Mouse (Mus musculus) lung, postnatal 36 days (tissue): ENCODE results near the gene Retnlg.
"Not testable (repeated sequence)": the region's sequence is repeated elsewhere in the genome, so short reads cannot be mapped to it uniquely, and the experiment has no call there.

Source experiments
- DNase-seq: peaks from one replicate; pipeline ENCODE4 v3.0.0; 2022; ENCODE audit warnings: mixed read lengths

Gene Retnlg

DNA sequence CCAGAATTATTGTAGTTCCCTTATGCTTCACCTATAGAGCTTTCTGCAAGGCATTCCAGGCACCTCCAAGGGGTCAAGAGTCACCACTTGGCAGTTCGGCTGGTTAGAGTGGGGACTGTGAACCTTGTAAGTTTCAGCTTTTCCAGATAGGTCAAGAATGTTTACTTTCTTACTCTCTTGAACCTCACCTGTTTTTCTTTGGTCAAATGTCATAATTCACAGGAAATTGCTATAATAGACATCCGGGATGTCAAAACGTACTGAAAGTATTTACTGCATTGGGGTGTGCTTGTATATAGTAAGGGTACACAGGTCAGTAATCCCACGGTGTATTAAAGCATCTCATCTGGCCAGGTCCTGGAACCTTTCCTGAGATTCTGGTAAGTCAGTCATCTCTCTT, at the start of gene Retnlg:
Gene Retnlg (plus strand): TSS at position 301 of the 400 bp plus-strand sequence.
- no peak for DNase-seq

DNA sequence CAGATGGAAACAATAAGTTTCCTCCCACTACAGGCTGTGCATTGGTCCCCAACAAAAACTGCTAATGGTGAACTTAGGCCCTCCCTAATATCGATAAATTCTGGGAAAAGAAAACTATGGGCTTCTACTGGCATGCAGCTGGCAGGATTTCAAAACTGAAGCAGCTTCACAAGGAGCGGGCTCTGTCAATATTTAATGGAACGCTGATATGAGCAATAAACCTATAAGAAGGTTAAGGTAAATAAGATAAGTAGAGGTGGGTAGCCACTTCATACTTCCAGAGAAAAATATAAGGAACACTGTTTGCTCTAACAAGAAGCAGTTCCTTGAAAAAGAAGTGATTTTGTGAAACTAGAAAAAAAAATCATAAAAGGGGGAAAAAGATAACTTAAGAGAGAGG, 45.9 kb upstream of the Retnlg start:
- peak; percentile 7 for DNase-seq

DNA sequence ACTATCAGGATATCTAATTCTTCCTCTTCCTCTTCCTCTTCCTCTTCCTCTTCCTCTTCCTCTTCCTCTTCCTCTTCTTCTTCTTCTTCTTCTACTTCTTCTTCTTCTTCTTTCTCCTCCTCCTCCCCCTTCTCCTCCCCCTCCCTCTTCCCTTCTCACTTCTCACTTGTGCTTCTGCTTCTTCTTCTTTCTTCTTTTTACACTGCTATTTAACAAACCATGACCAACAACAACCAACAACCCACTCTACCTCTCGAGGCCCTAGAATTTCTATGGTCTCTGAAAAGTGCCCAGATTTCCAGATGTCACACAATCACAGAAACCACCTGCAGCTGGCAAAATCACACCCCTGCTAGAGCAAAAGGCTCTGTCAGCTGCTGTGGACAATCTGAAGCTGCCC, 44.8 kb upstream of the Retnlg start:
- DNase-seq = no peak

DNA sequence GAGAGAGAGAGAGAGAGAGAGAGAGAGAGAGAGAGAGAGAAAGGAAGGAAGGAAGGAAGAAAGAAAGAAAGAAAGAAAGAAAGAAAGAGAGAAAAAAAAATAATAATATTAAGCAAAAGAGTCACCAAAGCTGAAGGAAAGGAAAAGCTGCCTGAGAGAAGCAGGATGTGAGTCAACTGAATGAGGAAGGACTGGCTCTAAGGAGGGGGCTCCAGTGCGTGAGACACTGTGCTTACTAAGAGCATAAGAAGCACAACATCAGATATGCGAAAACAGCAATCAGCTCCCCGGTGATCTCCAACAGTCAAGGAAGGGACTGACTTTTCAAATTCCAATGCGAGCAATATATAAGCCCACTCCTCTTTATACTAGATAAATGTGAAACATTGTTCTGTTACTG, 43.4 kb upstream of the Retnlg start:
- no peak for DNase-seq

- no peak for DNase-seq
Observed at GRCm38 (mm10) chr16:48832055-48832454, 40.4 kb upstream of the Retnlg start.

DNA sequence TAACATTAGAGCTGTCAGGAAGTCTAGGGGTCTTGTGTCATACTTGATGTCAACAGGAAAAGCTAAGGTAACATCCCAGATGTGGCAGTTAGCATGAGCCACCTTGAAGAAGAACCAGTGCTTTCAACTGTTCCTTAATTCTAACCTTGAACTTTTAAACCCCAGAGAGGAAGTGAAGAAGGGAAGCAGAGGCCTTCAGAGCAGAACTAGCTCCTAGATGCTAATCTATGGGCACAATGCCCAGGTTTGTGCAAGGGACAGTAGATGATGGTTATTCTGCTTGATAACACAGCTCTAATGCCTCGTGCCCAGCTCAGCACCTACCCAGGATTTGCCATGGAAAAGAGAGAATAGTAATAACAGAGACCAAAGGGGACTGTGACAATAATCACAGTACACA, 38.8 kb upstream of the Retnlg start:
- not testable (repeated sequence) for DNase-seq

GRCm38 (mm10) chr16:48842266-48842665, 30.2 kb upstream of the Retnlg start, which contains the start of gene Retnla:
Gene Retnla, plus strand, starts transcription at chr16:48842551.
- peak; percentile 7 for DNase-seq

DNA sequence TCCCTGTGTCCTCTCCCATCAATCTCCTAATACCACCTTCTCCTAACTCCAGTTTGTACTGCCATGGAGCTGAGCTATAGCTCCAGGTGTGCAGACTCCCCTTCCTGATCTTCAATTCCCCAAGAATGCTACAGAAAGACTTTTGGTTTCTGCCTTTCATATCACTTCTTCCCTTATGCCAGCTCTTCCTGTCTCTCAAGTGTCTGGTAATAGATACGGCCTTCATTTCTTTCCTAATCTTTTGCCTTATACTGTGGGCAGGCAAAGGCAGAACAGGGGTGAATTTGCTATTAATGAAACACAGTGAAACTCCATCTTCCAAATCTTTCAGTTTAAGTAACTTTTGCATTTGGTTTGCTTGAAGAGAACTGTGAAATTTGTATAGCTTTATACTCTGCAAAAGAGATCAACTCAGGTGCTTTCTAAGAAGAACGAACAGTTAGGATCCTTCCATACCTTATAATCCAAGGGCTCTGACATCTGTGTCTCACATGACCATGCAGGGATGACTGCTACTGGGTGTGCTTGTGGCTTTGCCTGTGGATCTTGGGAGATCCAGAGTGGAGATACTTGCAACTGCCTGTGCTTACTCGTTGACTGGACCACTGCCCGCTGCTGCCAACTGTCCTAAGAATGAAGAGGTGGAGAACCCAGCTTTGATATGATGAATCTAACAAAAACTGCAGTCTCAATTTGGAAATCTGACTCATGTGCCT, 28.6 kb upstream of the Retnlg start:
- no peak for DNase-seq

DNA sequence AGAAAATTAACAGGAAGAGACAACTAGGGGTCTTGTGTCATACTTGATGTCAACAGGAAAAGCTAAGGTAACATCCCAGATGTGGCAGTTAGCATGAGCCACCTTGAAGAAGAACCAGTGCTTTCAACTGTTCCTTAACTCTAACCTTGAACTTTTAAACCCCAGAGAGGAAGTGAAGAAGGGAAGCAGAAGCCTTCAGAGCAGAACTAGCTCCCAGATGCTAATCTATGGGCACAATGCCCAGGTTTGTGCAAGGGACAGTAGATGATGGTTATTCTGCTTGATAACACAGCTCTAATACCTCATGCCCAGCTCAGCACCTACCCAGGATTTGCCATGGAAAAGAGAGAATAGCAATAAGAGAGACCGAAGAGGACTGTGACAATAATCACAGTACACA, 7.4 kb upstream of the Retnlg start:
- DNase-seq = peak; percentile 15

- no peak for DNase-seq
Observed at GRCm38 (mm10) chr16:48867690-48868089, 4.7 kb upstream of the Retnlg start.

DNA sequence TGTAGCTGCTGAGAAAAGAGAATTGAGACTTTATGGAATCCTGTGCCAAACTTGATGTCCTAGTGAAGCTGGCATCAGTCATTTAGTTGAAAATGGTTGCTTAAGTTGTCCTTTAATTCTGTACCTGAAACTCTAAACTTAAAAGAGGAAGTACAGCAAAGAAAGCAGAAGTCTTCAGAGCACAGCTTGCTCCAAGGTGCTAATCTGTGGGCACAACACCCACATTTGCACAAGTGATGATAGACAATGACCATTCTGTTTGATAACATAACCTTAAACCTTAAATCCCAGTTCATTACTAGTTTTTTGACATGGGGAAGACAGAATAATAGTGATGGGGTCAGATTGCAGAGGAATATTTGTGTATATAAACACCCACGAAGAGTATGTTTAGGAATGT, 3.8 kb upstream of the Retnlg start:
- no peak for DNase-seq

DNA sequence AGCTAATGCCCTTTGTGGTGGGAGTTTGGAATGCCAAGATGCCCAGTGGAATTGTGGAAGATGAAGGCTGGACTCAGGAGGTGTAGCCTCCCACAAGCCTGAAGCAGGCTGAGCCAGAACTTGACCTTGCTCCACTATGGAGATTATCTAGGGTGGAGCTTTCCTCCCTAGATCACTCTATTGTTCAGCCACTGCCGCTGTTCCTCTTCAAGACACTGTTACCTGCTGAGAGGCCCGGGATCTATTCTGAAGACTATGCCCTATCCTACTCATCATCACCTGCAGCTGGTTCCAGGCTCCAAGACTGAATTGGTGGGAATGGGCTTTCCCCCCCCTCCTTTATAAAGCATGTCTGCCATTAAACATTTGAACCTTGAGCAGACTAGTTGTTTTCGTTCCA, 2.8 kb upstream of the Retnlg start:
- DNase-seq = no peak

- no peak for DNase-seq
Observed at GRCm38 (mm10) chr16:48871754-48872153, 667 bp upstream of the Retnlg start.

DNA sequence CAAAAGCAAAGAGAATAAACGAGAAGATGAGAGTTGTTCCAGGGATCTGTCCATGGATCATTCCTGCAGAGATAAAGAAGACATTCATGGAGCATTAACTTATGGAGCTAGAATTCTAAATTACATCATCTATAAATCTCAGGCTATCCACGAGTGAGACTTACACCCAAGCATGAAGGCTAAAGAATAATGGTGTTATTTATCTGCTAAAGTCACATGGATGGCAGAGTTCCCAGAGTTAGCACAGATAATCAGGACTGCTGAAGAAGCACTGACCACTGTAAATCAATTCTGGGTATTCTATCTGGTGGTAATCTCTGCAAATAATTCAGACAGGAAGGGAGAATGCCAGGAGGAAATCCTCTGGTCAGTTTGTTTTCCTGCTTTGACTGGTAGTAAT, 18.3 kb downstream of the Retnlg start:
- DNase-seq = no peak

- DNase-seq = no peak
Observed at GRCm38 (mm10) chr16:48899868-48900267, 27.4 kb downstream of the Retnlg start.

DNA sequence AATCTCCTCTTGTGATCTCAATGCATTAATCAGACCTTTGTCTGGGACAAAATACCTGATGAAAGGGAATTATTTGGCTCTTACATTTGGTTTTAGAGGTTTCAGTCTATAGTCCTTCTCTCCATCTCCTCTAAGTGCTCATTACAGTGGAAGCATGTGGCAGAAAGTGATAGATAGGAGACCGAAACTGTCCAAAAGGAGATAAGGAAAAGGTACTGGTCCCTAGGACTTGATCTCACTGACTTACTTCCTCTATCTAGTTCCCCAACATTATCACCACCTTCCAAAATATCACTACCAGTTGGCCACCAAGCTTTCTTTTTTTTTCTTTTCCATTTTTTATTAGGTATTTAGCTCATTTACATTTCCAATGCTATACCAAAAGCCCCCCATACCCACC, 38.8 kb downstream of the Retnlg start:
- DNase-seq = no peak

DNA sequence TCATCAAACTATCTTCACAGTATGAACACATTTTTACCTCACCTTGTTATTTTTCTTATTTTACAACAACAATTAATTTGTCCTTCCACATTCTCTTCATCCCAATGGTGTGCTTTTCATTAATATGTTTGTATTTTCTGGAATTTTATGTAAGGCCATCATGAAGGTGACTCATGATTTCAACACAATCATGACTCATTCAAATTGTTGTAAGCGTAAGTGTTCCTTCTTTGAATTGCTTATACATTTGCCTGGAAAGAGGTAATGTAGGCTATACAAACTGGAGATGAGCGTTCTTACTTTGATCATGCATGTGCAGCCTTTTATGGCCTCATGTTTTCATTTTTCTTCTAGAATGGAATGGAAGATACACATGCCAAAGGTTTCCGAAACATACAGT, 40.8 kb downstream of the Retnlg start:
- DNase-seq = no peak

DNA sequence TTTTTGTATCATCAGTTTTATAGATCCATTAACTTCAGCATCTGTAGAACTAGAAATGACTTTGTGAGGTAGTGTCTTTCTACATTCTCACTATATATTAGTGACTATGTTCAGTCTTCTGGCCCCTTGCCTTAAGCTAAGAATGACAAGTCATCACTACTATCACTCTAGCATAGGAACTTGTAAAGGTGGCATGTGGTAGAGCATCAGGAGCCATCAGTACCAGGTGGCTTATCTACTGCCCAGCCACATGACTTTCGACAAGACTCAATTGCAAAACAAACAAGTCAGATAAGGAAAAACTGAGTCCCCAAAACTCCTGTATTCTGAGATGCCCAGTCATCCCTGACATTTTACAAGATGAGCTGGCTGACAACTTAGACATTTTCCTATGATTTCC, 51.3 kb downstream of the Retnlg start:
- DNase-seq = no peak
